ENCODE assay signal across 12 mouse cellular contexts in the genomic region with DNA sequence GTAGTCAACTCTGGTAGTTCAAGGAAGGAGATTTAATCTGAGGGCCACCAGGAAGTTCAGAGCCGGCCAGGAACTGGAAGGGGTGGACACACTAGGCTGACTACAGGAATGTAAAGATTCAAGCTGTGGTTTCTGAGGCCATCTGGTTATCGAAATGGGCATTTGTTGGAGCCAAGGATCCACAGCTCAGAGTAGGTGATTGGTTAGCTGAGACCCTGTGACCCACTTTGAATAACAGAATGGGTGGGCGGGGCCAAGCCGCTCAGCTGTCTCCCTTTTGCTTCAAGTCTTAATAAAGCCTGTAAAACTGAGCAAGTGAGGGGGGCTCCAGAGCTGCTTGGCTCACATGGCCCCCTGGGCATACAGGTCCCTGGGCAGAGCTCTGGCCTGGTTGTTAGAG. TPM values are rescaled to one million over a fixed set of nuclear protein-coding genes. Genes with fewer than 3 reads are reported as not detected.
DNase-seq lines count a peak whose midpoint lies in the region; ATAC-seq and TF ChIP-seq lines count a peak whose summit lies in the region.
"Had no signal": no experiment of that assay in that cellular context is flagged by ENCODE, and none has a peak within 500 bp of the region (broad histone marks: within the 10 kb centered on the region; RNA-seq: fewer than 3 reads in every experiment).

No protein-coding gene starts in this region.

- H3K9me3 ChIP-seq in liver, embryonic 13.5 days (replicated peaks), result no peaks in the 10 kb centered on the region
- H3K9me3 ChIP-seq in ES-E14 (ENCODE audit: control insufficient read depth, insufficient read depth, low read depth, low read length), result no peaks in the 10 kb centered on the region
- no peaks in the 10 kb centered on the region for H3K9me3 ChIP-seq in hindbrain, embryonic 16.5 days (ENCODE audit: control insufficient read depth, low read length)
- H3K9me3 ChIP-seq in midbrain, embryonic 15.5 days, result no peaks in the 10 kb centered on the region
- H3K9me3 ChIP-seq: intestine, embryonic 15.5 days; limb, embryonic 13.5 days had no signal

- WGBS in liver, embryonic 13.5 days (ENCODE audit: insufficient replicate concordance), result 63% methylated on average over 4 of the region's 4 CpGs
- 49% methylated on average over 4 of the region's 4 CpGs for WGBS in hindbrain, embryonic 16.5 days
- WGBS in midbrain, embryonic 15.5 days, result 58% methylated on average over 4 of the region's 4 CpGs

- H3K27ac ChIP-seq in liver, embryonic 13.5 days, result no peak overlapping the region
- no peak overlapping the region for H3K27ac ChIP-seq in ES-E14 (ENCODE audit: insufficient read depth, low read depth, low read length, poor library complexity, severe bottlenecking)
- H3K27ac ChIP-seq in hindbrain, embryonic 16.5 days (ENCODE audit: low read depth, low read length), result no peak overlapping the region
- no peak overlapping the region for H3K27ac ChIP-seq in midbrain, embryonic 15.5 days
- H3K27ac ChIP-seq: intestine, embryonic 15.5 days; limb, embryonic 13.5 days had no signal

- peaks cover 8% of the 10 kb centered on the region for H3K4me1 ChIP-seq in liver, embryonic 13.5 days (replicated peaks)
- peaks cover 5 to 31% of the 10 kb centered on the region in 2 experiments; a peak in 3 of 4 replicates for H3K4me1 ChIP-seq in ES-E14 (ENCODE audit: control insufficient read depth in 2 of 2, insufficient read depth in 2 of 2, low read length in 2 of 2, poor library complexity in 1 of 2)
- H3K4me1 ChIP-seq in hindbrain, embryonic 16.5 days (ENCODE audit: control insufficient read depth, insufficient read depth, low read depth, low read length), result no peaks in the 10 kb centered on the region
- no peaks in the 10 kb centered on the region for H3K4me1 ChIP-seq in midbrain, embryonic 15.5 days
- H3K4me1 ChIP-seq: intestine, embryonic 15.5 days; limb, embryonic 13.5 days had no signal

- no peaks in the 10 kb centered on the region for H3K27me3 ChIP-seq in liver, embryonic 13.5 days
- no peaks in the 10 kb centered on the region for H3K27me3 ChIP-seq in hindbrain, embryonic 16.5 days (replicated peaks; ENCODE audit: control insufficient read depth, insufficient read depth, low read length)
- no peaks in the 10 kb centered on the region for H3K27me3 ChIP-seq in midbrain, embryonic 15.5 days (replicated peaks)
- H3K27me3 ChIP-seq: intestine, embryonic 15.5 days; limb, embryonic 13.5 days had no signal

- H3K9ac ChIP-seq in liver, embryonic 13.5 days, result no peak overlapping the region
- H3K9ac ChIP-seq in ES-E14 (ENCODE audit: insufficient read depth, low read depth, low read length, poor library complexity, severe bottlenecking), result peak overlapping the region; percentile 36
- H3K9ac ChIP-seq in hindbrain, embryonic 16.5 days (ENCODE audit: low read depth, low read length), result no peak overlapping the region
- H3K9ac ChIP-seq in midbrain, embryonic 15.5 days, result no peak overlapping the region
- H3K9ac ChIP-seq: intestine, embryonic 15.5 days; limb, embryonic 13.5 days had no signal

- H3K36me3 ChIP-seq in liver, embryonic 13.5 days, result peaks cover 99% of the 10 kb centered on the region
- H3K36me3 ChIP-seq in ES-E14 (ENCODE audit: control insufficient read depth, insufficient read depth, low read length, poor library complexity, severe bottlenecking), result peaks cover 71% of the 10 kb centered on the region
- peaks cover 42% of the 10 kb centered on the region for H3K36me3 ChIP-seq in hindbrain, embryonic 16.5 days (ENCODE audit: control insufficient read depth, insufficient read depth, low read length)
- H3K36me3 ChIP-seq in midbrain, embryonic 15.5 days (replicated peaks), result peaks cover 63% of the 10 kb centered on the region

- in situ Hi-C loops in ES-E14 (cut with MboI; ENCODE audit: low sequenced_read_pairs in 2 of 2, unreplicated experiment in 2 of 2), result no loop called here

- ATAC-seq in liver, embryonic 13.5 days (ENCODE audit: low read depth), result 0 out of 2 replicates have a peak, but pooled peaks have one; percentile 9
- ATAC-seq in hindbrain, embryonic 16.5 days, result 0 out of 2 replicates have a peak, but pooled peaks have one; percentile 12
- 0 out of 2 replicates have a peak, but pooled peaks have one; percentile 10 for ATAC-seq in midbrain, embryonic 15.5 days (replicated peaks)
- ATAC-seq: intestine, embryonic 15.5 days had no signal

- no peak for DNase-seq in liver, embryonic 13.5 days
- DNase-seq in liver, result no peak
- DNase-seq in ES-E14 (ENCODE audit: low read depth, low spot score), result no peak
- DNase-seq in ovary, adult 18-20 months (ENCODE audit: low spot score), result no peak
- DNase-seq in embryo, embryonic 10 days (ENCODE audit: low spot score), result no peak
- DNase-seq in ovary, postnatal 36 days (ENCODE audit: low spot score), result no peak
- DNase-seq: heart, adult 18-20 months had no signal

- no peak overlapping the region for H3K4me2 ChIP-seq in liver, embryonic 13.5 days
- no peak overlapping the region for H3K4me2 ChIP-seq in hindbrain, embryonic 16.5 days (ENCODE audit: low read length)
- H3K4me2 ChIP-seq in midbrain, embryonic 15.5 days, result no peak overlapping the region
- H3K4me2 ChIP-seq: intestine, embryonic 15.5 days; limb, embryonic 13.5 days had no signal

- no peak overlapping the region for H3K4me3 ChIP-seq in liver, embryonic 13.5 days (replicated peaks)
- H3K4me3 ChIP-seq in ES-E14 (ENCODE audit: insufficient read depth in 1 of 2, low read depth in 1 of 2, low read length in 2 of 2, poor library complexity in 1 of 2, severe bottlenecking in 1 of 2), result no peak overlapping the region
- H3K4me3 ChIP-seq in hindbrain, embryonic 16.5 days (ENCODE audit: low read length), result no peak overlapping the region
- H3K4me3 ChIP-seq in midbrain, embryonic 15.5 days, result no peak overlapping the region
- H3K4me3 ChIP-seq: erythroblast, embryonic 14.5 days; intestine, embryonic 15.5 days; limb, embryonic 13.5 days had no signal

TF ChIP-seq in ES-E14, 5 proteins besides CTCF, POLR2A, EP300 and RAD21:
- no peak for TF ChIP-seq HCFC1 (IDR thresholded peaks at IDR 0.05; ENCODE audit: borderline replicate concordance, insufficient read depth, low read length)
- no peak for TF ChIP-seq CHD2 (IDR thresholded peaks at IDR 0.05; ENCODE audit: low read depth, low read length)
- no peak for TF ChIP-seq MAFK (IDR thresholded peaks at IDR 0.05; ENCODE audit: insufficient read depth, low read depth, low read length)
- no peak for TF ChIP-seq ZNF384 (IDR thresholded peaks at IDR 0.05; ENCODE audit: low read depth, low read length)
- no peak for TF ChIP-seq ZC3H11A (IDR thresholded peaks at IDR 0.05; ENCODE audit: borderline replicate concordance, low read depth, low read length)

RNA-seq across cellular contexts. Expression of a gene that starts 8.4 kb away (rescaled TPM):
- 20.7 and 22.8 TPM in 2 replicates for polyA plus RNA-seq in liver, embryonic 13.5 days (2015; fragmentation: Nextera tagmentation; extraction: Ambion mirVana)
- total RNA-seq in ES-E14 (2012; rRNA removed), result 103 and 135 TPM in 2 replicates
- polyA plus RNA-seq in hindbrain, embryonic 16.5 days (2015; fragmentation: Nextera tagmentation; extraction: Ambion mirVana), result 40.1 and 44.4 TPM in 2 replicates
- polyA plus RNA-seq in midbrain, embryonic 15.5 days (2015; fragmentation: Nextera tagmentation; extraction: Ambion mirVana), result 45.9 and 48.0 TPM in 2 replicates

RNA-seq across cellular contexts. Expression of a gene that starts 9.1 kb away (rescaled TPM):
- 88.4 and 95.9 TPM in 2 replicates for polyA plus RNA-seq in liver, embryonic 13.5 days (2015; fragmentation: Nextera tagmentation; extraction: Ambion mirVana)
- total RNA-seq in ES-E14 (2012; rRNA removed), result 108 and 112 TPM in 2 replicates
- polyA plus RNA-seq in hindbrain, embryonic 16.5 days (2015; fragmentation: Nextera tagmentation; extraction: Ambion mirVana), result 184 and 218 TPM in 2 replicates
- polyA plus RNA-seq in midbrain, embryonic 15.5 days (2015; fragmentation: Nextera tagmentation; extraction: Ambion mirVana), result 206 and 232 TPM in 2 replicates

RNA-seq across cellular contexts. Expression of a gene that starts 13.7 kb away (rescaled TPM):
- 187 and 206 TPM in 2 replicates for polyA plus RNA-seq in liver, embryonic 13.5 days (2015; fragmentation: Nextera tagmentation; extraction: Ambion mirVana)
- 827 and 1,221 TPM in 2 replicates for total RNA-seq in ES-E14 (2012; rRNA removed)
- 133 and 167 TPM in 2 replicates for polyA plus RNA-seq in hindbrain, embryonic 16.5 days (2015; fragmentation: Nextera tagmentation; extraction: Ambion mirVana)
- polyA plus RNA-seq in midbrain, embryonic 15.5 days (2015; fragmentation: Nextera tagmentation; extraction: Ambion mirVana), result 133 and 143 TPM in 2 replicates

RNA-seq across cellular contexts. Expression of a gene that starts 13.9 kb away (rescaled TPM):
- 0.15 TPM in 1 of 2 replicates, not detected in the other for polyA plus RNA-seq in liver, embryonic 13.5 days (2015; fragmentation: Nextera tagmentation; extraction: Ambion mirVana)
- total RNA-seq in ES-E14 (2012; rRNA removed), result 2.1 and 4.0 TPM in 2 replicates
- polyA plus RNA-seq in hindbrain, embryonic 16.5 days (2015; fragmentation: Nextera tagmentation; extraction: Ambion mirVana), result 0.15 TPM in 1 of 2 replicates, not detected in the other
- 0.41 and 1.3 TPM in 2 replicates for polyA plus RNA-seq in midbrain, embryonic 15.5 days (2015; fragmentation: Nextera tagmentation; extraction: Ambion mirVana)
- polyA plus RNA-seq: erythroblast, embryonic 14.5 days had no signal

RNA-seq across cellular contexts. Expression of a gene that starts 29.8 kb away (rescaled TPM):
- polyA plus RNA-seq in liver, embryonic 13.5 days (2015; fragmentation: Nextera tagmentation; extraction: Ambion mirVana), result 1.2 and 1.5 TPM in 2 replicates
- 24.9 and 29.8 TPM in 2 replicates for total RNA-seq in ES-E14 (2012; rRNA removed)
- 20.4 and 22.1 TPM in 2 replicates for polyA plus RNA-seq in hindbrain, embryonic 16.5 days (2015; fragmentation: Nextera tagmentation; extraction: Ambion mirVana)
- polyA plus RNA-seq in midbrain, embryonic 15.5 days (2015; fragmentation: Nextera tagmentation; extraction: Ambion mirVana), result 37.0 and 37.7 TPM in 2 replicates
